Mouse (Mus musculus): ENCODE measurements around the gene Diras1. TPM values are rescaled to one million over a fixed set of nuclear protein-coding genes. Genes with fewer than 3 reads are reported as not detected.

Diras1 gene
- 5.8 and 6.1 TPM in 2 replicates for polyA plus RNA-seq (2012; rRNA removed)

DNA sequence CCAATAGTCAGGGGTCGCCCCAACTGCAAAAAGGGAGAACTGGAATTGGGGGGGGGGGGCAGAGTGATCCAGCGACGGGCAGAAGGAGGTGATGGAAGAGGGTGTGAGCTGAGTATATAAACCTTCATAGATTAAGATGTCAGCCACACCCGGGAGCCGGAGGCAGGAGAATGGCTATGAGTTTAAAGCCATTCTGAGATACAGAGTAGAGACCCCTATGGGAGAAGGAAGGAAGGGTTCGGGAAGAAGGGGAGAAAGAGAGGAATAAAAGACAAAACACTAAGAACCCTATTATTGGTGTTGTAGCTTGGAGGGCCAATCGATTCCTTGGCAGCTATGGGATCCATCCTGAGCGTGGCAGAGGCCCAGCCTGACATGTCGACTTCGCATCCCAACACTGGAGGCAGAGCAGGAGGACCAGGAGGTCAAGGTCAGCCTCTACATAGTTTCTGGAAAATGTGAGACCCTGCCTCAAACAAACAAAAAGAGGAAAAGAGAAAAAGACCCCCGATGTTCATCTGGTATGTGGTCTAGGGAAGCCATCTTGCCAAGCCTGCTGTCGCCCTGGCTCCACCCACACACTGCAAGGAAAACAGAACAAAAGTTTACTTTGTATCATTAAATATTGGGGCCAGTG lies at the start of gene Diras1:
Gene Diras1, minus strand, starts transcription at position 24 of the 637 bp plus-strand sequence.

GRCm38 (mm10) chr10:81069836-81070235 lies 44.4 kb upstream of the Diras1 start, which contains the start of gene Thop1:
Gene Thop1, plus strand, starts transcription at chr10:81070035.

DNA sequence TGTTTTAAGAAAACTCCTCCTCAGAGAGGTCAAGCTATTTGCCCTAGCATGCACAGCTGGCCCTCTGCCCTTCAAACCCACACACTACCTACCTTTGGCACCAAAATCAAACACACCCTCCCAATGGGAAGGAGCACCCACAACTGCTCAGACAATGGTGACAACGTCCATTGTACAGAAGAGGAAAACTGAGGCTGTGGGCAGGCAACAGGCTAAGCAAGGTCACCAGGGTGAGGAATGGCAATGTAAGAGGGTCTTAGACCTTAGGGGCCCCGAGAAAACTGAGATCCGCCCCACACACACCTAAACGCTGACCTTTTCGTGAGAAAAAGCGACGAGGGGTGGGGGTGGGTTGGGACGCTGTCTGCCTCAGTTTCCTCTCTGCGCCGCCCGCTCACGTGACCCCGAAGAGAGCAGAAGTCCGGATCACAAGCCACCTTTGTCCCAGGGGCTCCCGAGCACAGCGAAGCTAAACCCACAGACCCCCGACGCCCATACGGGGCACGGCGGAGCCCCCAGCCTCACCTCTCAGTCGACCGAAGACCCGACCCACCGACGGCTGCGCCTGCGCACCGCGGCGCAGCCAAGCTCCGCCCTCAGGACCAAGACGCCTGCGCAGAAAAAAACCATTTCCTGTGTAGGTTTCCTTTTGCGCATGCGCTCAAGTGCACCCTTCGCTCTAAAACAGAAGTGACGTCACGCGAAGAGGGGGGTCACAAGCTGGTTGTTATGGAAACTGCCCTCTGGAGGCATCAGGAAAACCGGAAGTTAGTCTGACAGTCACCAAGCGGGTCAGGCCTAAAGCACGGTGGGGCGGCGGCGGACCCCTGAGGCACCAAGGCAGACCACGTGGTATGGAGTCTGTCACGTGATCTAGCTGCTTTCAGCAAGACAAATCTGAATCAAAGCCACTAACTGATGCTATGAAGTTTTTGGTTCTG lies 34.4 kb upstream of the Diras1 start, which contains the start of gene Sgta:
Gene Sgta, minus strand, starts transcription at position 579 of the 941 bp plus-strand sequence.

GRCm38 (mm10) chr10:81036988-81037580 lies 11.6 kb upstream of the Diras1 start, which contains the start of gene Slc39a3:
Gene Slc39a3, minus strand, starts transcription at chr10:81037426.

GRCm38 (mm10) chr10:81014393-81015384 lies 10.8 kb downstream of the Diras1 start, which contains the start of gene Gng7:
Gene Gng7, minus strand, starts transcription at chr10:81014945.

Other genes with a start within 250 kb of the Diras1 start
- gene Sf3a2, start 227.5 kb downstream of the Diras1 start, polyA plus RNA-seq (2012; rRNA removed): 101 and 144 TPM in 2 replicates
- gene Plekhj1, start 227.0 kb downstream of the Diras1 start, polyA plus RNA-seq (2012; rRNA removed): 107 and 143 TPM in 2 replicates
- 1.3 and 1.4 TPM in 2 replicates for gene Amh, start 220.4 kb downstream of the Diras1 start, polyA plus RNA-seq (2012; rRNA removed)
- gene Jsrp1, start 212.2 kb downstream of the Diras1 start, polyA plus RNA-seq (2012; rRNA removed): 1.2 and 1.5 TPM in 2 replicates
- gene Oaz1, start 199.0 kb downstream of the Diras1 start, polyA plus RNA-seq (2012; rRNA removed): 668 and 753 TPM in 2 replicates
- 0.46 and 0.48 TPM in 2 replicates for gene Lingo3, start 181.6 kb downstream of the Diras1 start, polyA plus RNA-seq (2012; rRNA removed)
- 416 and 423 TPM in 2 replicates for gene Lsm7, start 170.5 kb downstream of the Diras1 start, polyA plus RNA-seq (2012; rRNA removed)
- 43.7 and 57.8 TPM in 2 replicates for gene Sppl2b, start 170.4 kb downstream of the Diras1 start, polyA plus RNA-seq (2012; rRNA removed)
- gene Tmprss9, start 153.8 kb downstream of the Diras1 start, polyA plus RNA-seq (2012; rRNA removed): 0.01 and 0.02 TPM in 2 replicates
- gene Timm13, start 124.7 kb downstream of the Diras1 start, polyA plus RNA-seq (2012; rRNA removed): 199 and 235 TPM in 2 replicates
- 69.6 and 106 TPM in 2 replicates for gene Lmnb2, start 107.4 kb downstream of the Diras1 start, polyA plus RNA-seq (2012; rRNA removed)
- gene Gadd45b, start 95.6 kb downstream of the Diras1 start, polyA plus RNA-seq (2012; rRNA removed): 12.2 and 15.1 TPM in 2 replicates
- gene Gng7, start 10.7 kb downstream of the Diras1 start, polyA plus RNA-seq (2012; rRNA removed): 3.4 and 5.5 TPM in 2 replicates
- gene Slc39a3, start 11.8 kb upstream of the Diras1 start, polyA plus RNA-seq (2012; rRNA removed): 26.5 and 35.6 TPM in 2 replicates
- gene Sgta, start 34.5 kb upstream of the Diras1 start, polyA plus RNA-seq (2012; rRNA removed): 168 and 193 TPM in 2 replicates
- gene Thop1, start 44.4 kb upstream of the Diras1 start, polyA plus RNA-seq (2012; rRNA removed): 62.7 and 69.0 TPM in 2 replicates
- gene Creb3l3, start 73.2 kb upstream of the Diras1 start, polyA plus RNA-seq (2012; rRNA removed): 0.52 and 0.73 TPM in 2 replicates
- gene Map2k2, start 80.3 kb upstream of the Diras1 start, polyA plus RNA-seq (2012; rRNA removed): 167 and 173 TPM in 2 replicates
- 12.7 and 17.8 TPM in 2 replicates for gene Zbtb7a, start 109.6 kb upstream of the Diras1 start, polyA plus RNA-seq (2012; rRNA removed)
- gene Pias4, start 142.3 kb upstream of the Diras1 start, polyA plus RNA-seq (2012; rRNA removed): 39.5 and 41.3 TPM in 2 replicates
- gene Eef2, start 151.0 kb upstream of the Diras1 start, polyA plus RNA-seq (2012; rRNA removed): 1,158 and 1,360 TPM in 2 replicates
- gene Dapk3, start 157.3 kb upstream of the Diras1 start, polyA plus RNA-seq (2012; rRNA removed): 63.2 and 71.7 TPM in 2 replicates
- not detected in 2 replicates for gene 4930442H23Rik, start 158.2 kb upstream of the Diras1 start, polyA plus RNA-seq (2012; rRNA removed)
- 0.02 and 0.04 TPM in 2 replicates for gene Nmrk2, start 176.4 kb upstream of the Diras1 start, polyA plus RNA-seq (2012; rRNA removed)
- 25.0 and 36.7 TPM in 2 replicates for gene Atcay, start 205.2 kb upstream of the Diras1 start, polyA plus RNA-seq (2012; rRNA removed)
- gene Zfr2, start 207.5 kb upstream of the Diras1 start, polyA plus RNA-seq (2012; rRNA removed): 16.3 and 16.6 TPM in 2 replicates
- gene Matk, start 227.3 kb upstream of the Diras1 start, polyA plus RNA-seq (2012; rRNA removed): 4.0 and 4.3 TPM in 2 replicates
- gene Mrpl54, start 241.3 kb upstream of the Diras1 start, polyA plus RNA-seq (2012; rRNA removed): 91.5 and 109 TPM in 2 replicates
- gene Apba3, start 241.3 kb upstream of the Diras1 start, polyA plus RNA-seq (2012; rRNA removed): 25.6 and 44.9 TPM in 2 replicates